Mouse (Mus musculus) layer of hippocampus, postnatal 14 days (tissue): ENCODE data around the gene Spata2. TPM values are rescaled to one million over a fixed set of nuclear protein-coding genes. Genes with fewer than 3 reads are reported as not detected.

Experiments used
- DNase-seq, 2 experiments: peaks; one replicate each; pipeline ENCODE4 v3.0.0; 2021 to 2022; ENCODE audit warnings: low spot score in 2 of 2, mixed read lengths in 1 of 2
- total RNA-seq, 2 experiments: library from RNA; stranded (reverse); gene quantifications; 2 replicates each; pipeline ENCODE4 v1.2.3; 2021

Gene Spata2
- total RNA-seq, 2 experiments from 2014 or later = 65.3 to 67.2 TPM

DNA sequence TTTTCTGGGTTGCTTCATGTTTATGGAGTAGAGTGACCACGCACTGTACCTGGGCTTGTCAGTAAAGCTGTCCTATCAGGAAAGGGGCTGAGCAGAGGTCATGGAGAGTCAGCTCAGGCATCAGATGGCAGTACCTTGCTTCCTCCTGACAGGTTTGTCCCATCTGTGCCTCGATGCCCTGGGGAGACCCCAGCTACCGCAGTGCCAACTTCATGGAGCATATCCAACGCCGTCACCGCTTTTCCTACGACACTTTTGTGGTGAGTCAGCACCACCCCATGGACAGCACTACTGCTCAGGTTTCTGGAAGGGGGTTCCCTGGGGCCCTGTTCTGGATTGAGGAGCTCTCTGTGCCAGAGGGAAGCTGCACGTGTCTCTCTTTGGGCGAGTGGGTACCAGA is 19.7 kb upstream of the Spata2 start:
- DNase-seq = no peak

DNA sequence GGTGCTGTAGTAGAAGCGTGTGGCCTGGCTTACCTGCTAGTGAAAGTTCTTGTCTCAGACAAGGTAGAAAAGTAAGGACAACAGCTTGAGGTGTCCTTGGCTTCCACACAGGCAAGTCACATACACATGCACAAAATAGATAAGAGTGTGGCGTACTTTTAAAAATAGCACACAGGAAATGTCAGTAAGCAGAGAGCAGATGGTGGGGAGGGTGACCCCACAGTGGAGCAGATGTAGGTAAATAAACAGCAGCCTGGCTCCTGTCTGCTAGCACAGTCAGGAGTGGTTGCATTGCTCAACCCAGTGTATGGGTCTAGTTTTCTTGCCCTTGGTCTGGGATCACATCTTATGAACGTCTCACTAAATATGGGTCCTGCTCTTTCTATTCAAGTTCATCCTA is 17.8 kb upstream of the Spata2 start:
- no peak for DNase-seq

DNA sequence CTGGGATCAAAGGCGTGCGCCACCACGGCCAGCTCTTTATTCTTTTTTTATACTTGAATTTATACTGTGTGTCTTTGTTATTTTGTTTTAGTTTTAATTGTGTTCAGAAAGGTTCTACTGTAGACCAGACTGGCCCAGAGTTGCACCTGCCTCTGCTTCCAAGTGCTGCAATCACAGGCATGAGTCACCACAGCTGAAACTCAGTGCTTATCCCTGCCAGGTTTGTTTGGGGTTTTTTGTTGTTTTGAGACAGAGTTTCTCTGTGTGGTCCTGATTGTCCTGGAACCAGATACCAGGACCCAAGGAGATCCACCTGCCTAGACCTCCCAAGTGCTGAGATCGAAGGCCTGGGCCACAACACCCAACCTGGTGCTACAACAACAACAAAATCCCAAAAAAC is 15.9 kb upstream of the Spata2 start:
- DNase-seq = no peak

DNA sequence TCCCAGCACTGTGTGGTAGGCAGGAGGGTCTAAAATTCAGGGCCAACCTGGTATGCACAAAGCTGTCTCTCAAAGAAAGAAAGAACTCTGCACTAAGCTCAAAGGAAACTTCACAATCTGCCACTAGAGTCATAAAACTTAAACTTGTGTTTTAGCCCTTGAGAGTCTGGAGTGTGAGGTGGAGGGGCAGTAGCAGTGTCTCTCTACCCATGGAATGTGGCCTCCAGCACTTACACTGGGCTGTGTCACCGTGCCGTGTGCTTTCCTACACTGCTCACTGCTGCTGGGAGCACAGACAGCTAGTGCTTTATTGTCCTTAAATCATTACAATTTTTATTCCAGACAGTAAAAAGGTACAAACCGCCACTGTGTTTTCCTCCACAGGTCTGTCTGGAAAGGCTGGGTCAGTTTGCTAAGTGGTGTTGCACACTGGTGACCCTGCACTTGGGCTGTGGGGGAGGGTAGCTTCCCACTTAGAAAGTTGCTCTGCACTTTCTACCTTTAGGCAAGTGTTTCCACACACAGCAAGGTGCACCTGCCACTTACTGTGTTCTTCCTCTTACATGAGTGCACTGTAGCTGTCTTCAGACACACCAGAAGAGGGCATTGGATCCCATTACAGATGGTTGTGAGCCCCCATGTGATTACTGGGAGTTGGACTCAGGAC is 15.2 kb upstream of the Spata2 start:
- no peak for DNase-seq

DNA sequence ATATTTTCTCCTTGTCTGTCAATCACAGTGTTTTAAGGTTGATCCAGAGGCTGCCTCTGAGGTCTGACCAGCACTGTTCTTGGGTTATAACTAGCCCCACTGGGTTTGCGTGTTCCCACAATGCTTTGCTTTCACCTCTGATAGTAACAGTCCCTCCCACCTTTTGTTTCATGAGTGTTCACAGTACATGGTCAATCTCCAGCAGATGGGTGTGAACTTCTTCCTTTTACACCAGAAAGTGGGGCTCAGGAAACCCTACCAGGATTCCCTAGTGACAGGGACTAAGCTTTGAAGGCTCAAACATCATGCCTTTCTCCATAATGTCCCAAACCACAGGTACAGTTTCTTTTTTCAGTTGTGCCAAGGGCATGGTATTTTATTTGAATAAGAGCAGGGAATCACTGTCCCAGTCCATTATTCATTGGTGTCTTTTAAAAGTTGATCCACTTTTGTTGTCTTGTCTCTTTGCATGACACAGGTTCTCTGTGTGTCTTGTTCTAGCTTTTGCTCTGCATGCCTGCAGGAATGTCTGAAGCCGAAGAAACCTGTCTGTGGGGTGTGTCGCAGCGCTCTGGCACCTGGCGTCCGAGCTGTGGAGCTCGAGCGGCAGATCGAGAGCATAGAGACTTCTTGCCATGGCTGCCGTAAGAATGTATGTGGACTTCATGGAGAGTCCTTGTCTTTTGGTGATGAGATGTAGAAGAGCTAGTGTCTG is 14.0 kb upstream of the Spata2 start:
- no peak for DNase-seq

DNA sequence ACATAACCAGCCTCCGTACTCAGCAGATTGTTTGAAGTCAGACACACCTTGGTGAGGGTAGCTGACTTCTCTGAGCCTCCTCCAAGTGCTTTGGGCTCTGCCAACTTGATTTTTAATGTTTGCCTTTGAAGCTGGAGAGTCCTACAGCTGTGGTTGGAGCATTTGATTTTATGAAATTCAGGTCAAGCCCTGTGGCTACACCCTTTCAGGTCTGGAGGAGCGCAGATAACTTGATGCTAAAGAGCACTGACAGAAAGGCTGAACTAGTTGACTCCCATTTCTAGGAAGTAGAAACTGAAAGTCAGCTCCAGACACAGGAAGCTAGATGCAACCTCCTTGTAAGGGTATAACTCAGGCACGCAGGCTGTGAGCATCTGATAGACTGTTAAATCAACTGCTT is 12.4 kb upstream of the Spata2 start:
- DNase-seq = no peak

DNA sequence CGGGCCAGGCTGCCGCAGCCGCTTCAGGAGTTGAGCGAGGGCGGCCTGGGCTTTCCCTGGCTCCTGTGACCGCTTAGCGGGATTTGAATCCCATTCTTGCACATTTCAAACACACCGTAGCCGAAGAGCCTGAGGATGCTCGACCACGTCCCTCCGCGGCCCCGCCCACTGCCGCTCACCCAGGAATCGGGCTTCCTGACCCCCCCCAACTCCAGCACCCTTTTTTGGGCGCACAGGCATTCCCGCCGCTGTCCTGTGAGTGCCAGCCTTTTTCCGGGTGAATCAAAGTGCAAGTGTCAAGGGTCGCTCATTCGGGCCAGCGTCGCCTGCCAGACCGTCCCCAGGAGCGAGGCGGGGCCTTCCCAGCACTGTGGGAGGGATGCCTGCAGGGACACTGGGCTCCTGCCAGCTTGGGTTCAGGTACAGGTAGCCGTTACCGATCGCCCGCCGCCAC is 11.2 kb upstream of the Spata2 start:
- DNase-seq = no peak

DNA sequence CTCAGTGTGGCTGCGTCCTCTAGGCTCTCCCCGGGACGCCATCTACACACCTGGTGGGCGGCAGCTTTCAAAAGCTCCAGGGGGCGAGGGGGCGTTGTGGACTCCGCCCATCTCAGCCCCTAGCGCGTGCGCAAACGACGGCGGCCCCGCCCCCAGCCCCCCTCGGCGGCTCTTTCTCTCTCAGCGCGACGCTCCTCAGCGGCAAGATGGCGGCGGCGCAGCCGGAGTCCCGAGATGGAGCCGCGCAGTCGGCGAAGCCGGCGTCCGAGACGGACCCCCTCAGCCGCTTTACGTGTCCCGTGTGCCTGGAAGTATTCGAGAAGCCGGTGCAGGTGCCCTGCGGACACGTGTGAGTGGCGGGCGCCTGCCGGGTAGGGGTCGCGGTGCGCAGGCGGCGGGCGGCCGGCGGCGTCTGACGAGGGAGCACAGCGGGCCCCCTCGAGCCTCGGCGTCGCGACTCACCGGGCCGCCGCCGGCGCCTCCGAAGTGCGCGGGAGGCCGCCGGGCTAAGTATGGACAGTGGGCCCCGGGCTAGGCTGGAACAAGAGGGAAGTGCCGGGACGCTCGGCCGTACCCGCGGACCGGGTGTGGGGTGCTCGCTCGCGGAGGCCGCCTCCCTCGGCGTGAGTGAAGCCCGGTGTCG is 10.7 kb upstream of the Spata2 start:
- peak; percentile 85 to 90 for DNase-seq

DNA sequence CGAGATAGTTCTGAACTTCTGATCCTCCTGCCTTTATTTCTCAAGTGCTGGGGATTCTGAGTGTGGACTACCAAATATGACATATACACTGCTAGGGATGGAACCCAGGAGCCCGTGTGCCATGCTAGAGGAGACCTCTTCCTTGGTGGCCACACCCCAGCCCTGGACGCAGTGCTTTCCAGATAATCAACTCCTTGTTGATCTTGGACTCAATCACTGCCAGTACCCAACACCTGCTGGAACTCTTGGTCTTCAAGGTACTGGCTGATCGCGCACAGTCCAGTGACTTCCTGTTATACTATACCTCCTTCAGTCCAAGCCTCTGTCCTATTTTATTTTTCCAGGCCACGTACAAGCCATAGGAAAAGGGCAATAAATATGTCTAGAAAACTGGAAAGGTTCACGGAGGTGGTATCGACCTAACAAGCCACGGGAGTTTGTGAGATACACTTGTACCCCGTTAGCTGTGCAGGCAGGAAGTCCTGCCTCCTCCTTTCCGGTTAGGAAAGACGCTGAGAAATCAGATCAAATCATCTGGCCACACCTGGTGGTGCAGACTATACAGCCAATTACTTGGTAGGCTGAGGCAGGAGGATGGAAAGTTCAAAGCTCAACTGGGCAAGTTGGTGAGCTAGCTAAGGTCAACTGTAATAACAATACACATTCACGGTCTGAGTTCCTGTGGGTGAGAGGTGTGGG is 10.0 kb upstream of the Spata2 start:
- DNase-seq = no peak

DNA sequence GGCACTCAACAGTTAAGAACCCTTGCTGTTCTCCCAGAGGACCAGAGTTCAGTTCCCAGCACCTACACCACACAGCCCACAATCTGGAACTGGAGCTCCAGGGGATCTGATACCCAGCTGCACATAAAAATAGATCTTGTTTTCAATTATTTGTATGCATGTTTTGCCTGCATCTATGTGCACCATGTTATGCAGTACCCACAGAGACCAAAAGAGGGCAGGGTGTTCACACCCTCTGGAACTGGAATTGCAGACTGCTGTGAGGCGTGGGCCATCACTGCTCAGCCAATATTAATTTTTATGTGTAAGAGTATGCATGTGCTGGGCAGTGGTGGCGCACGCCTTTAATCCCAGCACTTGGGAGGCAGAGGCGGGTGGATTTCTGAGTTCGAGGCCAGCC is 4.6 kb upstream of the Spata2 start:
- DNase-seq = no peak

DNA sequence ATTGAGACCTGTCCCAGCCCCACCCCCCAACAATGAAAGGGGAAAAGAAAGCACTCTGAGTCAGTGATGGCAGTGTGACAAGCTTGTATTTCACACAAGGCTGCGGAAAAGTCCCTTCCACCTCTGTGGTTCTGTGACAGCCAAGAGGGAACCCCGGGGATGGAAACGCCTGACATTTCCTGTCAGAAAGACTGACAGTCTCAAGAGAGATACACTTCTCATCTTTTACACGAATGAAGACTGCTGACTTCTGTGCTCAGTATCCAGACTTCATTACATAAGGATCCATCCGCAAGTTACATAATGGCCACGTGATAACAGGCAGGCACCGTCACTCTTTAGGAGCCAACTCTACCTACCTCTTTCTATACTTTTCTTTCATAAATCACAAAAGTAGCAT is 3.8 kb upstream of the Spata2 start:
- no peak for DNase-seq

DNA sequence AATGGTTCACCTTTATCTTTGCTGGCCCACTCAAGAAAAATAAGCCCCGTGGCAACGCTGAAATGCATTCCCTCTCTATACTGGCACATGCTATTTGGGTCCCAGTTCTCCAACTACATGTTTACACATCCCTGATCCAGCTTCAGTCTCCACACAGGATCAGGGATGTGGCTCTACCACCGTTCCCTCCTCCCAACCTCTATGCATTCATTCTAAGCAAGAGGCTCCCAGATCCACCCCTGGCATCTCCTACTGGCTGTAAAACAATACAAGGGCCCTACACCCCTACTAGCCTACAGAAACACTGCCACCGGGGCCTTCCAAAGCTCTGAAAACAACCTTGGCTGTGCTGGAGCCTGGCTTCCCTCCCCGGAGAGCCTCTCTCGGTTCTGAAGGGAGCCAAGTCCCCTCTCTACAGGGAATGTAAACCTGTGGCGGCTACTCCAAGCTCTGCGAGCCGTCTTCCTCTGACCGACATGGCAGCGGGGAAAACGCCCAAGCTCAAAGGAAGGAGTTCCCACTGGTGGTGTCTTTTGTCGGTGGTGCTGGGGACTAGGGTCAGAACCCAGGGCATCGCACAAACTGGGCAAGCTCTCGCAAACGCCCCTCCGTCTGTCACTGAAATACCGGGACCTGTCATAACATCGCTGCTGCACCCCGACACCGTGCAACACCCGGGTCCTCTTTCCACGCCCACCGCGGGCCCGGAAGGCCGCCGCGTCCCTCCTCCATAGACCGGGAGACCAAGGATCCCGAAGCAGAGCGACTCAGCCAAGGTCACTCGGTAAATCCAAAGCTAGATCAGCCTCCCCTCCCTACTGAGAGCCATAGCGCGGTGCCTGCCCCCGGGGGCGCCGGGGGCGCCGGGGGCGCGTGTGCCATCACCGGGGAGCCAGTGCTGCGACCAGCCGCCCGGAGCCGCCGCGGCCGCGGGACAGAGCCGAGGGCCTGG is 654 bp downstream of the Spata2 start, which contains the start of gene Rnf114:
Gene Rnf114 (plus strand): TSS at position 889 of the 952 bp plus-strand sequence.
- DNase-seq = peak in 1 of 2 experiments; percentile 35

DNA sequence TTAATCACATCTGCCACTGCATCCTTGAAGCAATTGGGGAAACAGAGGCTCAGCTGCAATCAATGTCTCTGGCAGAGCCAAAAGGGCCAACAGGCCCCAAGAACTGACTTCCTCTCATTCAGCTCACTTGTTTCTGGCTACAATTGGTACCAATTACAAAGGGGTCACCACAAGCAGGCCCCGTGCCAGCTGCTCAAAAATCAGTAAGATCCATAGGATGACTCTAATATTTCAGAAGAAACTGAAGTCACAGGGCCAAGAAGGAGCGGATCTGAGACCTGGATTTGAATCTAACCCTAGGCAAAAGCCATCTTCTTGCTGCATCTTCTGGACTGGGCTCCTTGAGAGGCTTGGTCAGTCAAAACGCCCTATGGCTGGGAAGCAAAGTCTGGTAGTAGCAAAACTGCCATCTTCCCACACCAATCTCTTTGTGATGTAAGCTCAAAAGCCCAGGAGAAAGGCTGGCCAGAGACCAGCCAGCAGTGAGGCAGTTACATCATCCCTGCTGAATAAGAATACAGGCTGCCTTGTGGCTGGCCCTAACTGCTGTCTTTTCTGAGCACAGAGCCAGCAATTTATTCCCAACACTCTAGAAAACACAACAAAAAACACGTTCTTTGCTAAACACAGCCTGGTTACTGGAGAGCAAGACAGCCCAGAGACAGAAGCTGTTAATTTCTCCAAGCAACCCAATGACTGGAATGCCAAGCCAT is 1.7 kb downstream of the Spata2 start:
- DNase-seq = peak; percentile 59 to 80

DNA sequence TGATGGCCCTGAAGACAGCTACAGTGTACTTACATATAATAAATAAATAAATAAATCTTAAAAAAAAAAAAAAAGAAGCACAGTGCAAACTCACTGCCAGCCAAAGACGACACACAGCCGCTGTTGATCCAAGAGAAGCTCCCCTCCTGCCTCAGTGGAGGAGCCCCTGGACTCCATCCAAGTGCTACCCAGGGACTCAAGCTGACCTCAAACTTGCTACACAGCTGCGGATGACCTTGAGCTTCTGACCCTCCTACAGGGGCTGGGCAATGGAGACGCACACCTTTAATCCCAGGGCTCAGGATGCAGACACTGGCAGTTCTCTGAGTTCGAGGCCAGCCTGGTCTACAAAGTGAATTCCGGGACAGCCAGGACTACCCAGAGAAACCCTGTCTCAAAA is 4.7 kb downstream of the Spata2 start:
- DNase-seq = no peak

DNA sequence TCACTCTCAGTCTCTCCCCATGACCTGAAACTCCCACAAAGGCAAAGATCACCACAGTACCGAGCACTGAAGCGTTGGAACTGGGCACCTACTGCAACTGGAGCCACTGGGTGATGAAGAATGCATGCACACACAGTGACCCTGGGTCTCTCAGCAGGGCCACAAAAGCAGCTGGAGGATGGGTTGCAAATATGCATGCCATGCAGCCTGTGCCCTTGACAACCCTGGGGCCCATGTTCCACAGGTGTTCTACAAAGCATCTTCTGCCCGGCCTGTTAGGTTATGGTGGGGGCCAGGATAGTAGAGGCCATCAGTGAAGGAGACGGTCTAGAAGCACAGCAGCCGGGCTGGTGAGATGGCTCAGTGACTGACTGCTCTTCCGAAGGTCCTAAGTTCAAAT is 5.1 kb downstream of the Spata2 start:
- DNase-seq = no peak

DNA sequence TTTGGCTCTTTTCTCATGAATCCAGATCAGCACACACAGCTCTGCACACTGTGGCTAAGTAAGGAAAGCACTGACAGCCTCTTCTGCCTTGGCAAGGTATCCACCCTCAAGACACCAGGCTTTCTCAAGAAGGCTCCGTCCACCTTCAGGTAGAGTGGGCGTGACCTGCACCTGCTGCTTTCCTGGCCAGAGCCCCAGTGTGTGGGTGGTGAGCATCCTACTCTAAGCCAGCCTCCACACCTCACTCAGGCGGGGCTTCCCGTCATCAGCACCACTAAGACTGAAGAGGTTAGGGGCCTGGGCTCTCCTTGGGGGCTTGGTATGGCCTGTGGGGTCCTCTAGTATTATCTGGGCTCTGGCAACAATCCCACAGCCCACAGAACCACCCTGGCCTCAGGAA is 6.1 kb downstream of the Spata2 start:
- no peak for DNase-seq

DNA sequence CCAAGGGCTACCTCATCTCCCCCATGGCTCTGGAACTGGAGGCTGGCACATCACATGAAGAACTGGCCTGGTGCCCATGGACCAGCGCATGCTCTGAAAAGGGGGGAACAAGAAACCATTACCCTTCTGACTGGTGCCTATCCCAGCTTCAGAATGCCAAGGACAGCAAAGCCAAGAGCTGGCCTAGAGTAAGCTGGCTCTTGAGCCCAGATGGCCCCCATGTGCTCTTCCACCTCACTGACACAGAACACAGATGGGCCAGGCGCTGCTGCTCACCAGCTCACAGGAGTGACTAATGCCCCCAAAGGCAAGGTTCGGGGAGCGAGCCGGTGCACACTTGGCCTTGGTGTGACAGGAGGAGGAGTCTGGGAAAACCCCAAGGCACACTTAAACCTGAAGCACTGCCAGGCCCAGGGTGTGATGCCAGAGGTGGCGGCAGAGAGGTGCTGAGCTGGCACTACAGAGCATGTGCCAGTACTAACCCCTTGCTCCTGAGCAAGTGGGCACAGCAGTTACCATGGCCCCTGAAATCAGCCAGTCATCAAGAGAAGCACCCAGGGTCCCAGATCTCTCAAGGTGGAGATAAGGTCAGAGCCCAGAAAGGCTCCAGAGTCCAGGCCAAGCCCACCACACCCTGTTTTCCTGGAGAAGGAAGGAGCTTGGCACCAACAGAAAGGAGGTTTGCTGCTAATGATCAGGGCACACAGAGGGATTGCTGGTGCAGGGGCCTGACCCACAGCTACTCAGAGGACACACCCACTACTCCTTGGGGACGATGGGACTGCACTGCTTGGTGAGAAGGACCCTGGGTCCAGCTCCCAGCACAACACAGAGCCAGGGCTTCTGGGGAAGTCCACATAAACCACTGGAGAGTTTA is 6.9 kb downstream of the Spata2 start:
- DNase-seq = peak; percentile 69 to 74

DNA sequence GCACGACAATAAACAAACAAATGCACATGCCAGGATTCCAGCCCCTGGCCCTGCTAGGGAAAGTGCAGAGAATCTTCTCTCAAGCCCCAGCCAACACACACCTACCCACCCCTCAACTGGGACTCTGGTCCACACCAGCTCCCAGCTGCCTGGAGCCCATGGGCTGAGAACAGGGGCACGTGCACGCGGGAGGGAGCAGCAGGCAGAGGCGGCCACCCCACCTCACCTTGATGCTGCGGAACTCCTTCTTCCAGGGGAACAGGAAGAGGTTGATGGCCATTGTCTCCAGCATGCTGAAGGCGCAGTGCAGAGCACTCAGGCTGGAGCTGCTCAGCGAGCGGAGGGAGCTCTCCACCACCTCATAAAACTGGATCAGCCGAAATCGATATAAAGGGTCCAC is 7.8 kb downstream of the Spata2 start:
- no peak for DNase-seq

DNA sequence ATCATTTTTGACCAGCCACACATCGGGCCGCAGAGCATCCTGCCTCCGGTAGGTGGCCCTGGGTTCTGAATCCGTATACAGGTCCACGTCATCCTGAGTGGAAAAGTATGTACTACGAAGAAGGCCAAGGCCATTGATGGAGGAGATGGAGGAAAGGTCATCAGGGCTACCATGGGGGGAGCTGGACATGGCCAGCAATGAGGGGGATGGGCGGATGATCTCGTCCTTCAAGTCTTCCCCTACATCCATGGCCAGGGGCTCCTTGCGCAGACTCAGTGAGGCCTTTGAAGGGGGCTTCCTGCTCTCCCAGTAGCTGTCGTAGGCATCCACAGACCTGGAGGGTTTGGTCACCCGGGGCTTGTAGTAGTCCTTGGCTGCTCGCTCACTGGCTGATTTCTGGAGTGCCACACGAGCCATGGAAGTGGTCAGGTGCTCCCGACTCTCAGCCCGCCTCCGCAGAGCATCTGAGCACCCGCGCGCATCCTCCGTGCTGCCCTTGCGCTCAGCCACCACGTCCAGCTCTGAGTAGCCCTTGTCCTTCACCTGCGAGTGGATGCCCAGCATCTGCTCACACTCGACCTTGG is 8.8 kb downstream of the Spata2 start:
- DNase-seq = no peak
